Comparison of ENCODE assay signal across 8 mouse cellular contexts in the genomic region with DNA sequence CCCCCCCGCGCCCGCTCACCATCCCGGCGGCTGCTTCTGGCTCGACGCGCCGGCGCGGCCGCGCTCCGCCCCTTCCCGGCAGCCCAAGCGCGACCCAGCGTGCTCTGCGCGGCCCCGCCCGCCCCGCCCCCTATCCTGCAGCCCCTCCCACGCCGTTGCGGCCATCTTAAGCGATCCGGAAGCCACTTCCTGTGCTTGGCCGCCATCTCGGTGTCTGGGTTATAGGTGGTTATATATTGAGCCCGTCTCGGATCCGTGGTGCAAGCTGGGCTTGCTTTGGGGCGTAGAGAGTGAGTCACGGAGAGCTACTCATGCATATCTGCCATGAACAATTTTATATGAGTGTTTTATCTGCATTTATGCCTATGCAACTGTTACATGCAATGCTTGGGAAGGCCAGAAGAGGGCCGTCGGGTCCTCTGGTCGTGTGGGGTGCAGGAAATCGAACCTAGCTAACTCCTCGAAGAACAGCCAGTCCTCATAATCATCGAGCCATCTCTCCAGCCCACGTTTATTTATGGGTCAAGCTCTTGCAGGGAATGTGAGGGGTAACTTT. TPM values are rescaled to one million over a fixed set of nuclear protein-coding genes. Genes with fewer than 3 reads are reported as not detected.
DNase-seq lines count a peak whose midpoint lies in the region; ATAC-seq and TF ChIP-seq lines count a peak whose summit lies in the region.

A gene (minus strand): TSS at position 73 of the 556 bp plus-strand sequence.

- peak; percentile 95 for ATAC-seq in embryonic facial prominence, embryonic 14.5 days (ENCODE audit: low read depth)
- ATAC-seq in limb, embryonic 13.5 days (ENCODE audit: low FRiP score, low read depth): peak; percentile 94
- ATAC-seq in midbrain, embryonic 16.5 days: peak; percentile 96

- peaks cover 4% of the 10 kb centered on the region; the same call in 1 of the 2 replicates for H3K9me3 ChIP-seq in embryonic facial prominence, embryonic 14.5 days (ENCODE audit: control insufficient read depth, low read length)
- no peaks in the 10 kb centered on the region for H3K9me3 ChIP-seq in limb, embryonic 13.5 days
- no peaks in the 10 kb centered on the region for H3K9me3 ChIP-seq in midbrain, embryonic 16.5 days (replicated peaks; ENCODE audit: control insufficient read depth, low read length, poor library complexity, severe bottlenecking)

- peak within 1 kb of the TSS; percentile 79 for H3K9ac ChIP-seq in embryonic facial prominence, embryonic 14.5 days (ENCODE audit: low read depth, low read length)
- H3K9ac ChIP-seq in heart, adult 2 months (ENCODE audit: low read depth, low read length): peak within 1 kb of the TSS; percentile 80
- H3K9ac ChIP-seq in limb, embryonic 13.5 days: peak within 1 kb of the TSS; percentile 93
- peak within 1 kb of the TSS; percentile 85 for H3K9ac ChIP-seq in midbrain, embryonic 16.5 days (ENCODE audit: low read depth, low read length)

- peak within 1 kb of the TSS; percentile 52 for H3K4me3 ChIP-seq in embryonic facial prominence, embryonic 14.5 days (ENCODE audit: low read depth, low read length)
- H3K4me3 ChIP-seq in heart, adult 2 months: peak within 1 kb of the TSS; percentile 83
- peak within 1 kb of the TSS; percentile 89 for H3K4me3 ChIP-seq in limb, embryonic 13.5 days
- peak within 1 kb of the TSS; percentile 76 for H3K4me3 ChIP-seq in midbrain, embryonic 16.5 days (ENCODE audit: low read depth, low read length)

- peak; percentile 73 for TF ChIP-seq POLR2A in heart, adult 2 months (IDR thresholded peaks at IDR 0.05; ENCODE audit: insufficient read depth, low read depth, low read length)

- whole genome bisulfite sequencing in embryonic facial prominence, embryonic 14.5 days: 1% methylated on average over 21 of the region's 42 CpGs
- WGBS in heart, adult 2 months: under 1% methylated on average over 24 of the region's 42 CpGs
- 1% methylated on average over 33 of the region's 42 CpGs for WGBS in limb, embryonic 13.5 days
- WGBS in midbrain, embryonic 16.5 days: under 1% methylated on average over 21 of the region's 42 CpGs

- peaks cover 9% of the 10 kb centered on the region for H3K4me1 ChIP-seq in embryonic facial prominence, embryonic 14.5 days (ENCODE audit: control insufficient read depth, insufficient read depth, low read length)
- no peaks in the 10 kb centered on the region for H3K4me1 ChIP-seq in heart, adult 2 months (ENCODE audit: control insufficient read depth, insufficient read depth, low read length)
- peaks cover 22% of the 10 kb centered on the region for H3K4me1 ChIP-seq in limb, embryonic 13.5 days
- peaks cover 18% of the 10 kb centered on the region for H3K4me1 ChIP-seq in midbrain, embryonic 16.5 days (ENCODE audit: control insufficient read depth, insufficient read depth, low read length)

- TF ChIP-seq EP300 in heart, adult 2 months (IDR thresholded peaks at IDR 0.05; ENCODE audit: insufficient read depth, low read depth, low read length): peak; percentile 51; the same call in 1 of the 2 replicates

- peaks cover 30% of the 10 kb centered on the region for H3K36me3 ChIP-seq in embryonic facial prominence, embryonic 14.5 days (ENCODE audit: control insufficient read depth, insufficient read depth, low read length)
- H3K36me3 ChIP-seq in heart, adult 2 months (ENCODE audit: control insufficient read depth, insufficient read depth, low read length): peaks cover 14% of the 10 kb centered on the region
- H3K36me3 ChIP-seq in limb, embryonic 13.5 days: peaks cover 32% of the 10 kb centered on the region
- H3K36me3 ChIP-seq in midbrain, embryonic 16.5 days (ENCODE audit: control insufficient read depth, insufficient read depth, low read length): peaks cover 16% of the 10 kb centered on the region

- peaks cover 2% of the 10 kb centered on the region; the same call in 1 of the 2 replicates for H3K79me2 ChIP-seq in heart, adult 2 months (replicated peaks; ENCODE audit: control insufficient read depth, insufficient read depth, low read length)

- DNase-seq in 3134 (ENCODE audit: extremely low read depth, insufficient read length, low spot score): peak; percentile 82
- peak; percentile 89 to 90 for DNase-seq in adrenal gland, postnatal 36 days
- peak; percentile 96 for DNase-seq in embryonic facial prominence, embryonic 14.5 days (ENCODE audit: low spot score)
- DNase-seq in heart, adult 2 months: peak; percentile 87 to 91
- DNase-seq in kidney, adult 8-10 months: peak; percentile 79 to 82
- peak; percentile 76 to 89 for DNase-seq in spleen, postnatal 10 days (ENCODE audit: low spot score in 2 of 2)

- peak within 1 kb of the TSS; percentile 95 for H3K27ac ChIP-seq in embryonic facial prominence, embryonic 14.5 days (replicated peaks; ENCODE audit: low read depth, low read length)
- peak within 1 kb of the TSS; percentile 96 for H3K27ac ChIP-seq in heart, adult 2 months
- peak within 1 kb of the TSS; percentile 94 for H3K27ac ChIP-seq in limb, embryonic 13.5 days
- H3K27ac ChIP-seq in midbrain, embryonic 16.5 days (ENCODE audit: low read length): peak within 1 kb of the TSS; percentile 97

- H3K4me2 ChIP-seq in embryonic facial prominence, embryonic 14.5 days (ENCODE audit: low read depth, low read length): peak within 1 kb of the TSS; percentile 64
- H3K4me2 ChIP-seq in limb, embryonic 13.5 days (replicated peaks): peak within 1 kb of the TSS; percentile 90
- peak within 1 kb of the TSS; percentile 62 for H3K4me2 ChIP-seq in midbrain, embryonic 16.5 days (ENCODE audit: low read length)

- peaks cover 15% of the 10 kb centered on the region; the same call in 1 of the 2 replicates for H3K27me3 ChIP-seq in embryonic facial prominence, embryonic 14.5 days (replicated peaks; ENCODE audit: control insufficient read depth, insufficient read depth, low read length)
- no peaks in the 10 kb centered on the region; the same call in 1 of the 2 replicates for H3K27me3 ChIP-seq in heart, adult 2 months (ENCODE audit: control insufficient read depth, insufficient read depth, low read length)
- peaks cover 19% of the 10 kb centered on the region for H3K27me3 ChIP-seq in limb, embryonic 13.5 days
- peaks cover 5% of the 10 kb centered on the region; the same call in 1 of the 2 replicates for H3K27me3 ChIP-seq in midbrain, embryonic 16.5 days (ENCODE audit: control insufficient read depth, insufficient read depth, low read depth, low read length)

- intact Hi-C loops in heart, adult 2 months (cut with DNase I): loop anchor here (1.0 to 2.0 kb wide), 2 partner anchors 27 to 58 kb away; a partner anchor contains a TSS

- TF ChIP-seq CTCF in heart, adult 2 months (IDR thresholded peaks at IDR 0.05): peak; percentile 83

RNA-seq across cellular contexts. Expression of the gene that starts here (rescaled TPM):
- total RNA-seq in adrenal gland, postnatal 36 days (2021): 100 to 1,000 TPM; 400 to 416 TPM
- polyA plus RNA-seq in embryonic facial prominence, embryonic 14.5 days (2014; fragmentation: Nextera tagmentation; extraction: Ambion mirVana): 1,099 and 1,112 TPM in 2 replicates
- 100 to 1,000 TPM; 325 to 371 TPM for total RNA-seq in heart, adult 2 months (2021)
- 384 and 511 TPM in 2 replicates for polyA plus RNA-seq in heart, adult 2 months (2012; rRNA removed)
- 1,219 and 1,256 TPM in 2 replicates for polyA plus RNA-seq in limb, embryonic 13.5 days (2015; fragmentation: Nextera tagmentation; extraction: Ambion mirVana)
- polyA plus RNA-seq in midbrain, embryonic 16.5 days (2015; fragmentation: Nextera tagmentation; extraction: Ambion mirVana): 1,162 and 1,206 TPM in 2 replicates

Comparison
In these comparisons a context has a peak if more than half of its experiments do, and no peak if none do; other contexts are left out.
1. Peak in every context shown above with its lines: DNase-seq, ATAC-seq, H3K4me3 ChIP-seq and H3K27ac ChIP-seq.